Mouse (Mus musculus) left cerebral cortex, adult 2 months (tissue): ENCODE results near the gene Ksr2. TPM values are rescaled to one million over a fixed set of nuclear protein-coding genes. Genes with fewer than 3 reads are reported as not detected.

ENCODE experiments used
- DNase-seq, 2 experiments: peaks; one replicate each; pipeline ENCODE4 v3.0.0; 2021 to 2022; ENCODE audit warnings: low spot score in 2 of 2, mixed read lengths in 1 of 2; ENCODE audit errors: extremely low spot score in 1 of 2
- H3K27ac ChIP-seq: fragments of 200-600 bp; 2 replicates; pipeline ENCODE4 v1.8.1; 2022
- H3K4me3 ChIP-seq: fragments of 200-600 bp; 2 replicates; pipeline ENCODE4 v1.8.1; 2022
- CTCF ChIP-seq: fragments of 200-600 bp; IDR thresholded peaks from 2 replicates; pipeline ENCODE4 v1.8.1; 2022; ENCODE audit warnings: antibody characterized with exemption, mild to moderate bottlenecking, moderate library complexity
- intact Hi-C: fragments of 180-260 bp; cut with DNase I; formaldehyde crosslinking; loops from one replicate; pipeline ENCODE4 v1.15.1; 2025
- total RNA-seq, 2 experiments: library from RNA; stranded (reverse); gene quantifications; 2 replicates each; pipeline ENCODE4 v1.2.3; 2021

Ksr2 gene
- total RNA-seq, 2 experiments from 2014 or later: 40.8 to 47.2 TPM

- intact Hi-C loops: no loop called here
- Histone ChIP-seq H3K27ac (no peak overlapping the region), H3K4me3 (no peak overlapping the region)
- no peak for TF ChIP-seq CTCF
- DNase-seq: no peak
These were observed 43.3 kb downstream of the Ksr2 start for GRCm38 (mm10) chr5:117457121-117457520.

GRCm38 (mm10) chr5:117457583-117457982, 43.8 kb downstream of the Ksr2 start:
- Histone ChIP-seq H3K27ac (no peak overlapping the region), H3K4me3 (no peak overlapping the region)
- no peak for TF ChIP-seq CTCF
- no peak for DNase-seq
- intact Hi-C loops: no loop called here

- no peak for DNase-seq
- intact Hi-C loops: no loop called here
- TF ChIP-seq CTCF: no peak
- no peak overlapping the region for H3K4me3 ChIP-seq
- no peak overlapping the region for H3K27ac ChIP-seq
These were observed 45.1 kb downstream of the Ksr2 start for GRCm38 (mm10) chr5:117458899-117459298.

- no peak for DNase-seq
- no peak overlapping the region for H3K4me3 ChIP-seq
- no peak overlapping the region for H3K27ac ChIP-seq
- TF ChIP-seq CTCF: no peak
- intact Hi-C loops: no loop called here
These were observed 46.5 kb downstream of the Ksr2 start for GRCm38 (mm10) chr5:117460261-117460660.

- DNase-seq: no peak
- intact Hi-C loops: no loop called here
- Histone ChIP-seq H3K27ac (no peak overlapping the region), H3K4me3 (no peak overlapping the region)
- TF ChIP-seq CTCF: no peak
These were observed 53.3 kb downstream of the Ksr2 start for GRCm38 (mm10) chr5:117467052-117467451.

- Histone ChIP-seq H3K27ac (no peak overlapping the region), H3K4me3 (no peak overlapping the region)
- DNase-seq: no peak
- no peak for TF ChIP-seq CTCF
- intact Hi-C loops: no loop called here
These were observed 55.2 kb downstream of the Ksr2 start for GRCm38 (mm10) chr5:117468961-117469360.

- intact Hi-C loops: no loop called here
- DNase-seq: no peak
- no peak for TF ChIP-seq CTCF
- no peak overlapping the region for H3K27ac ChIP-seq
- H3K4me3 ChIP-seq: no peak overlapping the region
These were observed 55.8 kb downstream of the Ksr2 start for GRCm38 (mm10) chr5:117469572-117469971.

GRCm38 (mm10) chr5:117481162-117481561, 67.4 kb downstream of the Ksr2 start:
- H3K27ac ChIP-seq: no peak overlapping the region
- no peak for DNase-seq
- intact Hi-C loops: no loop called here
- H3K4me3 ChIP-seq: no peak overlapping the region
- no peak for TF ChIP-seq CTCF

- H3K27ac ChIP-seq: no peak overlapping the region
These were observed 67.8 kb downstream of the Ksr2 start for GRCm38 (mm10) chr5:117481586-117481985.

GRCm38 (mm10) chr5:117482013-117482412, 68.2 kb downstream of the Ksr2 start:
- no peak for TF ChIP-seq CTCF
- no peak for DNase-seq
- intact Hi-C loops: no loop called here
- no peak overlapping the region for H3K27ac ChIP-seq
- no peak overlapping the region for H3K4me3 ChIP-seq

More at GRCm38 (mm10) chr5:117481586-117481985, 67.8 kb downstream of the Ksr2 start:
- no peak for DNase-seq
- intact Hi-C loops: no loop called here
- no peak overlapping the region for H3K4me3 ChIP-seq
- TF ChIP-seq CTCF: no peak

- Histone ChIP-seq H3K27ac (no peak overlapping the region), H3K4me3 (no peak overlapping the region)
- intact Hi-C loops: no loop called here
- DNase-seq: no peak
- no peak for TF ChIP-seq CTCF
These were observed 71.6 kb downstream of the Ksr2 start for GRCm38 (mm10) chr5:117485411-117485810.

GRCm38 (mm10) chr5:117486092-117486491, 72.3 kb downstream of the Ksr2 start:
- no peak for TF ChIP-seq CTCF
- no peak for DNase-seq
- H3K27ac ChIP-seq: no peak overlapping the region
- no peak overlapping the region for H3K4me3 ChIP-seq
- intact Hi-C loops: no loop called here

- Histone ChIP-seq H3K27ac (no peak overlapping the region), H3K4me3 (no peak overlapping the region)
- TF ChIP-seq CTCF: no peak
- DNase-seq: no peak
- intact Hi-C loops: no loop called here
These were observed 74.4 kb downstream of the Ksr2 start for GRCm38 (mm10) chr5:117488155-117488554.
